Mouse (Mus musculus) MEL (cell line): Measurements from ENCODE around the gene Epha2. TPM values are rescaled to one million over a fixed set of nuclear protein-coding genes. Genes with fewer than 3 reads are reported as not detected.

ENCODE experiments used
- DNase-seq: peaks from one replicate; pipeline ENCODE4 v3.0.0; 2011; ENCODE audit warnings: low read depth, low spot score
- H3K27ac ChIP-seq: 2 replicates; pipeline ENCODE4 v1.5.1; 2012; ENCODE audit warnings: low read depth, mild to moderate bottlenecking, control low read depth, low read length, moderate library complexity; ENCODE audit not compliant: control insufficient read depth
- H3K27me3 ChIP-seq, 2 experiments: fragments of 150-350 bp in 1 of 2; sonication (generic) in 1 of 2; 2 replicates each; pipeline ENCODE4 v1.6.1; 2012; ENCODE audit warnings: low read length in 2 of 2, mild to moderate bottlenecking in 2 of 2, improper control_type of control experiment in 1 of 2, moderate library complexity in 1 of 2; ENCODE audit not compliant: insufficient read depth in 2 of 2, control insufficient read depth in 1 of 2
- H3K36me3 ChIP-seq, 2 experiments: 2 replicates each; pipeline ENCODE4 v1.6.1; 2012 to 2014; ENCODE audit warnings: low read length in 2 of 2, improper control_type of control experiment in 1 of 2, inconsistent platforms in 1 of 2, mild to moderate bottlenecking in 1 of 2; ENCODE audit not compliant: insufficient read depth in 2 of 2, control insufficient read depth in 1 of 2
- H3K4me1 ChIP-seq, 2 experiments: fragments of 150-350 bp in 1 of 2; sonication (generic) in 1 of 2; 2 replicates each; pipeline ENCODE4 v1.6.1; 2012; ENCODE audit warnings: low read length in 2 of 2, improper control_type of control experiment in 1 of 2, mild to moderate bottlenecking in 1 of 2; ENCODE audit not compliant: insufficient read depth in 2 of 2, control insufficient read depth in 1 of 2
- H3K4me3 ChIP-seq, 2 experiments: fragments of 150-350 bp in 1 of 2; sonication (generic) in 1 of 2; 2 replicates each; pipeline ENCODE4 v1.5.1; 2012; ENCODE audit warnings: low read depth in 2 of 2, low read length in 2 of 2, mild to moderate bottlenecking in 2 of 2, moderate library complexity in 2 of 2, control low read depth in 1 of 2, improper control_type of control experiment in 1 of 2; ENCODE audit not compliant: control insufficient read depth in 1 of 2, insufficient read depth in 1 of 2
- H3K79me2 ChIP-seq: 2 replicates; pipeline ENCODE4 v1.6.1; 2012; ENCODE audit warnings: mild to moderate bottlenecking, low read length, moderate library complexity; ENCODE audit not compliant: control insufficient read depth, poor library complexity, insufficient read depth
- H3K9ac ChIP-seq: 2 replicates; pipeline ENCODE4 v1.6.1; 2012; ENCODE audit warnings: low read depth, mild to moderate bottlenecking, control low read depth, low read length, moderate library complexity; ENCODE audit not compliant: control insufficient read depth, poor library complexity, severe bottlenecking
- H3K9me3 ChIP-seq: fragments of 150-350 bp; sonication (generic); replicated peaks from 2 replicates; pipeline ENCODE4 v1.6.1; 2012; ENCODE audit warnings: mild to moderate bottlenecking, low read length, improper control_type of control experiment, moderate library complexity; ENCODE audit not compliant: insufficient read depth
- BHLHE40 ChIP-seq: IDR thresholded peaks from 2 replicates; pipeline ENCODE4 v1.6.1; 2012; ENCODE audit warnings: low read depth, mild to moderate bottlenecking, inconsistent platforms, low read length, improper control_type of control experiment, borderline replicate concordance
- CHD2 ChIP-seq: IDR thresholded peaks from 2 replicates; pipeline ENCODE4 v1.6.1; 2011; ENCODE audit warnings: low read length, improper control_type of control experiment
- CTCF ChIP-seq, 3 experiments: IDR thresholded peaks in 2 of 3; conservative IDR thresholded peaks in 1 of 3; 2 replicates each; pipeline ENCODE4 v1.5.1; 2011 to 2012; ENCODE audit warnings: low read length in 3 of 3, low read depth in 2 of 3, mild to moderate bottlenecking in 2 of 3, improper control_type of control experiment in 1 of 3, inconsistent platforms in 1 of 3, mixed read lengths in 1 of 3, moderate library complexity in 1 of 3; ENCODE audit not compliant: control insufficient read depth in 1 of 3, insufficient read depth in 1 of 3, poor library complexity in 1 of 3, severe bottlenecking in 1 of 3
- E2F4 ChIP-seq: IDR thresholded peaks from 2 replicates; pipeline ENCODE4 v1.6.1; 2011; ENCODE audit warnings: low read depth, low read length, improper control_type of control experiment, borderline replicate concordance
- ELF1 ChIP-seq: IDR thresholded peaks from 2 replicates; pipeline ENCODE4 v1.6.1; 2014; ENCODE audit warnings: low read depth, mild to moderate bottlenecking, inconsistent platforms, low read length, improper control_type of control experiment, moderate library complexity
- EP300 ChIP-seq, 2 experiments: IDR thresholded peaks; 2 replicates each; pipeline ENCODE4 v1.6.1; 2011; ENCODE audit warnings: improper control_type of control experiment in 2 of 2, low read length in 2 of 2, low read depth in 1 of 2, mild to moderate bottlenecking in 1 of 2
- ETS1 ChIP-seq: IDR thresholded peaks from 2 replicates; pipeline ENCODE4 v1.6.1; 2012; ENCODE audit warnings: low read depth, mild to moderate bottlenecking, inconsistent platforms, low read length, improper control_type of control experiment, moderate library complexity
- GABPA ChIP-seq: IDR thresholded peaks from 2 replicates; pipeline ENCODE4 v1.6.1; 2012; ENCODE audit warnings: low read depth, mild to moderate bottlenecking, inconsistent platforms, low read length, improper control_type of control experiment, moderate library complexity
- GATA1 ChIP-seq: IDR thresholded peaks from 2 replicates; pipeline ENCODE4 v1.6.1; 2011; ENCODE audit warnings: low read depth, low read length, improper control_type of control experiment
- HCFC1 ChIP-seq: IDR thresholded peaks from 2 replicates; pipeline ENCODE4 v1.6.1; 2012; ENCODE audit warnings: low read depth, mild to moderate bottlenecking, inconsistent platforms, low read length, improper control_type of control experiment, moderate library complexity
- JUND ChIP-seq: IDR thresholded peaks from 2 replicates; pipeline ENCODE4 v1.6.1; 2011; ENCODE audit warnings: low read depth, mild to moderate bottlenecking, improper control_type of control experiment, low read length
- KAT2A ChIP-seq: conservative IDR thresholded peaks from 2 replicates; pipeline ENCODE4 v1.6.1; 2012; ENCODE audit warnings: low read depth, low read length, improper control_type of control experiment, inconsistent platforms
- MAFK ChIP-seq: IDR thresholded peaks from 2 replicates; pipeline ENCODE4 v1.6.1; 2011; ENCODE audit warnings: low read depth, mild to moderate bottlenecking, low read length, improper control_type of control experiment, borderline replicate concordance
- MAZ ChIP-seq: IDR thresholded peaks from 2 replicates; pipeline ENCODE4 v1.6.1; 2012; ENCODE audit warnings: low read depth, mild to moderate bottlenecking, inconsistent platforms, low read length, improper control_type of control experiment
- MEF2A ChIP-seq: IDR thresholded peaks from 2 replicates; pipeline ENCODE4 v1.6.1; 2014; ENCODE audit warnings: low read depth, mild to moderate bottlenecking, inconsistent platforms, low read length, improper control_type of control experiment; ENCODE audit not compliant: poor library complexity, insufficient replicate concordance, severe bottlenecking; ENCODE audit errors: extremely low read depth
- MXI1 ChIP-seq: IDR thresholded peaks from 2 replicates; pipeline ENCODE4 v1.6.1; 2011; ENCODE audit warnings: mild to moderate bottlenecking, low read depth, low read length, improper control_type of control experiment
- MYB ChIP-seq: IDR thresholded peaks from 2 replicates; pipeline ENCODE4 v1.6.1; 2011; ENCODE audit warnings: mild to moderate bottlenecking, low read depth, low read length, improper control_type of control experiment
- NELFE ChIP-seq: IDR thresholded peaks from 2 replicates; pipeline ENCODE4 v1.6.1; 2011; ENCODE audit warnings: low read depth, low read length, improper control_type of control experiment
- NRF1 ChIP-seq: IDR thresholded peaks from 2 replicates; pipeline ENCODE4 v1.6.1; 2014; ENCODE audit warnings: low read depth, mild to moderate bottlenecking, inconsistent platforms, low read length, improper control_type of control experiment, moderate library complexity; ENCODE audit not compliant: poor library complexity, insufficient read depth, severe bottlenecking
- POLR2A ChIP-seq, 2 experiments: IDR thresholded peaks; 2 replicates each; pipeline ENCODE4 v1.6.1; 2011 to 2012; ENCODE audit warnings: low read length in 2 of 2, mild to moderate bottlenecking in 2 of 2, control low read depth in 1 of 2, improper control_type of control experiment in 1 of 2, low read depth in 1 of 2, moderate library complexity in 1 of 2; ENCODE audit not compliant: control insufficient read depth in 1 of 2, insufficient read depth in 1 of 2, poor library complexity in 1 of 2
- POLR2AphosphoS2 ChIP-seq: IDR thresholded peaks from 2 replicates; pipeline ENCODE4 v1.6.1; 2011; ENCODE audit warnings: low read length, improper control_type of control experiment
- RCOR1 ChIP-seq: IDR thresholded peaks from 2 replicates; pipeline ENCODE4 v1.6.1; 2012; ENCODE audit warnings: low read depth, mild to moderate bottlenecking, inconsistent platforms, low read length, improper control_type of control experiment
- SIN3A ChIP-seq: IDR thresholded peaks from 2 replicates; pipeline ENCODE4 v1.6.1; 2012; ENCODE audit warnings: low read length, improper control_type of control experiment, inconsistent platforms
- TAL1 ChIP-seq: IDR thresholded peaks from 2 replicates; pipeline ENCODE4 v1.6.1; 2012; ENCODE audit warnings: mild to moderate bottlenecking, inconsistent platforms, low read length, moderate library complexity, mixed read lengths
- TBP ChIP-seq: IDR thresholded peaks from 2 replicates; pipeline ENCODE4 v1.8.0; 2011; ENCODE audit warnings: low read depth, low read length, improper control_type of control experiment
- USF1 ChIP-seq: IDR thresholded peaks from 2 replicates; pipeline ENCODE4 v1.6.1; 2014; ENCODE audit warnings: low read depth, mild to moderate bottlenecking, inconsistent platforms, low read length, improper control_type of control experiment, moderate library complexity
- ZKSCAN1 ChIP-seq: IDR thresholded peaks from 2 replicates; pipeline ENCODE4 v1.6.1; 2012; ENCODE audit warnings: low read depth, mild to moderate bottlenecking, inconsistent platforms, low read length, improper control_type of control experiment, moderate library complexity
- ZMIZ1 ChIP-seq: IDR thresholded peaks from 2 replicates; pipeline ENCODE4 v1.6.1; 2012; ENCODE audit warnings: low read depth, mild to moderate bottlenecking, inconsistent platforms, low read length, improper control_type of control experiment, moderate library complexity
- ZNF384 ChIP-seq: IDR thresholded peaks from 2 replicates; pipeline ENCODE4 v1.6.1; 2012; ENCODE audit warnings: low read depth, mild to moderate bottlenecking, inconsistent platforms, low read length, improper control_type of control experiment
- polyA plus RNA-seq, 2 experiments: library from polyadenylated mRNA; stranded (reverse) in 1 of 2; unstranded in 1 of 2; fragments of >175 nt in 1 of 2; fragments of >200 nt in 1 of 2; gene quantifications; 2 replicates each; pipeline versions ENCODE4 v1.2.1 to v1.2.4; 2012; ENCODE audit warnings: low replicate concordance in 2 of 2, low read depth in 1 of 2; ENCODE audit not compliant: insufficient read length in 2 of 2, insufficient read depth in 1 of 2, missing spikeins in 1 of 2
- total RNA-seq: library from RNA; depleted of rRNA; stranded (reverse); fragments of 300-350 nt; gene quantifications from 2 replicates; pipeline ENCODE4 v1.2.3, GENCODE M21; 2012

The Epha2 gene
- total and polyA plus RNA-seq, 3 experiments, result 2.3 to 5.9 TPM; not detected in 1

DNA sequence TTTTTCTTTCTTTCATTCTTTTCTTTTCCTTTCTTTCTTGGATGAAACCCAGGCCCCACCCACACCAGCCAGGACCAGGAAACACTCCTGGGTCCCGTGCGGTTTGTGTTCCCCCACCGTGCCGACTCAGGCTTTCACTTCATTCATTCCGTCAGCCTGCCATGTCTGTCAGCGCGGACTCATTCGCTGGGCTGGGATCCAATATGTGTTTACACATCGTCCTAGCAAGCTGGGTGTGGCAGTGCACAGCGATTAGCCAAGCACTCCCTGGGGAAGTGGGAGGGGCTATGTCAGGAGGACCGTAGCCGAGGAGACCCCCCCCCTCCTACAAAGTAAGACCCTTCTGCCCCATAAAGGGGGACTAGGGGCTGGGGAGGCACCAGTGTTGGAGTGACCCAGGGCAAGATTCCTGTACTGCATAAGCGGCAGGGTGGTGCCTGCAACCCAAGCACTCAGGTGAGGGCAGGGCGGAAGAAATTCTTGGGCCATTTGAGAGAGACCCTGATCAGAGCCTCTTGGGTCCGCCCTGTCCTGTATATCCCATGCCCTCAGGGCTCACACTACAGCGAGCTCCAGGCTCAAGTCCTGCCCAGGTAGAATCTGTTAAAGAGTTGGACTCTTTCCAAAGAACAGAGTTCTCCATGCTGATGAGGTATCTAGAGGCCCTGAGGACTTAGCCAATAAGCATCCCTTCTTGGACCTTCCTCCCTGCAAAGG is 40.9 kb upstream of the Epha2 start:
- no peaks in the 10 kb centered on the region for H3K9me3 ChIP-seq
- peak overlapping the region; percentile 52 for H3K9ac ChIP-seq
- no peak for TF ChIP-seq RCOR1
- TF ChIP-seq HCFC1, result 0 out of 2 replicates have a peak, but pooled peaks have one; percentile 29
- TF ChIP-seq KAT2A, result no peak
- TF ChIP-seq BHLHE40, result peak; percentile 65; the same call in 1 of the 2 replicates
- TF ChIP-seq ZMIZ1, result no peak
- no peak for TF ChIP-seq CTCF (IDR thresholded peaks at IDR 0.05 in 2 of 3, conservative IDR thresholded peaks at IDR 0.05 in 1 of 3; ENCODE audit: control insufficient read depth in 1 of 3, insufficient read depth in 1 of 3, low read depth in 2 of 3, low read length in 3 of 3, poor library complexity in 1 of 3, severe bottlenecking in 1 of 3)
- peak; percentile 47 for TF ChIP-seq SIN3A
- TF ChIP-seq NRF1, result no peak
- TF ChIP-seq MXI1, result peak; percentile 51; the same call in 1 of the 2 replicates
- no peak for TF ChIP-seq MEF2A
- TF ChIP-seq MAZ, result 0 out of 2 replicates have a peak, but pooled peaks have one; percentile 43
- TF ChIP-seq ZNF384, result no peak
- TF ChIP-seq EP300 (IDR thresholded peaks at IDR 0.05; ENCODE audit: low read depth in 1 of 2, low read length in 2 of 2), result no peak
- no peak for TF ChIP-seq MYB
- no peak for TF ChIP-seq POLR2AphosphoS2
- no peak for TF ChIP-seq CHD2
- peak; percentile 69 for TF ChIP-seq ETS1
- H3K36me3 ChIP-seq, result peaks cover 0 to 3% of the 10 kb centered on the region in 2 experiments; a peak in 2 of 4 replicates
- peak overlapping the region; percentile 38 to 48 for H3K4me3 ChIP-seq
- peak; percentile 80 for DNase-seq
- H3K27me3 ChIP-seq, result no peaks in the 10 kb centered on the region
- H3K27ac ChIP-seq, result no peak overlapping the region
- H3K79me2 ChIP-seq, result no peaks in the 10 kb centered on the region
- H3K4me1 ChIP-seq, result peaks cover 0 to 9% of the 10 kb centered on the region in 2 experiments; a peak in 1 of 4 replicates

DNA sequence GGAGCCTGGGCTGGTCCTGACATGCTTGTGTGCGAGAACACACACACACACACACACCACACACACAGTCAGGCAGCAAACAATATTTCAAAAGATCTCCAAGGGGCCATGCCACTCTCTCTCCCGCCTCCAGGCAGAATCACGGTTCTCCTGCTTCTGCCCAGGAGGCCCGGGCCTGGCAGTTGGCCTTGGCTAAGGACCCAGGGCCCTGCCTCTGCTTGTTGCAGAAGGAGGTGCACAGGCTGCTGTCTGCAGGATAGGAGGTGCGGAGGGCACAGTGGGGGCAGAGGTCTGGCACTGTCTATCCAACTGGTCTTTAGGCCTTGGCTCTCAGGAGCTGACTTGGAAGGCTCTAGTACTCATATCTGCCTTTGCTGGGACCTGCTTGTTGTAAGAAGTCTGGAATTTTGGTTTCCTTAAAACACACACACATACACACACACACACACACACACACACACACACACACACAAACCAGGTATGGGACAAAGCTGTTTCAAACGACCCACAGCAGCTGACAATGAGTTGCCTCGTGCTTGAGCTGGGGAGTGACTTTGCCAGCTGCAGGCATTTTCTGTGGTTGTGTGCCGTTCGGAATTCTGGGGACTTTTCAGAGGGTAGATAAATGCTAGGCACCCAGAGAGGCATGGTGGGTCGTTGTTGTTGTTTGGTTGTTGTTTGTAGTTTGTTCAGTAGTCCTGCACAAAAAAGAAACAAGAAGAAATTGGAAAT is 38.0 kb upstream of the Epha2 start:
- DNase-seq, result no peak
- no peaks in the 10 kb centered on the region for H3K27me3 ChIP-seq
- H3K9ac ChIP-seq, result no peak overlapping the region
- peaks cover 0 to 5% of the 10 kb centered on the region in 2 experiments; a peak in 2 of 4 replicates for H3K36me3 ChIP-seq
- no peaks in the 10 kb centered on the region for H3K9me3 ChIP-seq
- peaks cover 0 to 15% of the 10 kb centered on the region in 2 experiments; a peak in 2 of 4 replicates for H3K4me1 ChIP-seq
- no peak overlapping the region for H3K4me3 ChIP-seq
- H3K79me2 ChIP-seq, result no peaks in the 10 kb centered on the region
- no peak overlapping the region for H3K27ac ChIP-seq
- TF ChIP-seq HCFC1, result no peak
- no peak for TF ChIP-seq E2F4
- TF ChIP-seq GABPA, result no peak
- TF ChIP-seq KAT2A, result no peak
- no peak for TF ChIP-seq MAFK
- no peak for TF ChIP-seq JUND
- no peak for TF ChIP-seq GATA1
- no peak for TF ChIP-seq ZNF384
- TF ChIP-seq USF1, result no peak
- no peak for TF ChIP-seq TAL1
- no peak for TF ChIP-seq CTCF (IDR thresholded peaks at IDR 0.05 in 2 of 3, conservative IDR thresholded peaks at IDR 0.05 in 1 of 3; ENCODE audit: control insufficient read depth in 1 of 3, insufficient read depth in 1 of 3, low read depth in 2 of 3, low read length in 3 of 3, poor library complexity in 1 of 3, severe bottlenecking in 1 of 3)
- no peak for TF ChIP-seq NELFE
- no peak for TF ChIP-seq ELF1
- TF ChIP-seq TBP, result no peak
- no peak for TF ChIP-seq ZKSCAN1
- TF ChIP-seq CHD2, result no peak
- TF ChIP-seq POLR2A (IDR thresholded peaks at IDR 0.05; ENCODE audit: control insufficient read depth in 1 of 2, insufficient read depth in 1 of 2, low read depth in 1 of 2, low read length in 2 of 2, poor library complexity in 1 of 2), result no peak
